Mouse (Mus musculus): ENCODE measurements around the gene Arhgap9. TPM values are rescaled to one million over a fixed set of nuclear protein-coding genes. Genes with fewer than 3 reads are reported as not detected.

Gene Arhgap9
- polyA plus RNA-seq, 1 experiment from 2014 or later: 3.9 TPM

DNA sequence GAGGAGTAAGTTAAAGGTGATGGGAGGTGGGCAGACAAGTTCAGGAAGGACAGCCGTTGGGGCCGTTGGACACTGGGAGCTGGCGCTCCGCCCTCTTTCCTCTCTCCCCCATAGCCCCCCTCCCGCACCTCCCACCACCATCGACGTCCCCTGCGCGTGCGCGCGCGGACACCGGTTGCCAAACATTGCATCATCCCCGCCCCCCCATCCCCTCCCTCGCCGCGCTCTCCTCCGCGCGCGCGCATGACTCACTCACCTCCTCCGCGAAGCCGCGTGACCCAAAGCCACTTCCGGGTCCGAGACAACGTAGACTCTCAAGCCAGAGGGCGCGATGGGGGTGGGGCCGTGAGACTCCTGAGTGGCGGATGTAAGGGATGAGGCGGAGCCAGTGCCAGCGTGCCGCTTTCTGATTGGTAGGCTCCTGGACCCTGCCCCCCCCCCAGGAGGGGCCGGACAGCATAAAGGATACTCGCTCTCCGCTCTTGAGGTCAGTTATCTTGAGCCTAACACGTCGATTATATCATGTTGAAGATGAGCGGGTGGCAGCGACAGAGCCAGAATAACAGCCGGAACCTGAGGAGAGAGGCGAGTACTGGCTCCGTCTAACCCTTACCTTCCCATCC is 31.3 kb upstream of the Arhgap9 start:
- H3K4me1 ChIP-seq (ENCODE audit: control insufficient read depth, insufficient read depth, low read length): peaks cover 48% of the 10 kb centered on the region
- under 1% methylated on average over 41 of the region's 47 CpGs for WGBS

DNA sequence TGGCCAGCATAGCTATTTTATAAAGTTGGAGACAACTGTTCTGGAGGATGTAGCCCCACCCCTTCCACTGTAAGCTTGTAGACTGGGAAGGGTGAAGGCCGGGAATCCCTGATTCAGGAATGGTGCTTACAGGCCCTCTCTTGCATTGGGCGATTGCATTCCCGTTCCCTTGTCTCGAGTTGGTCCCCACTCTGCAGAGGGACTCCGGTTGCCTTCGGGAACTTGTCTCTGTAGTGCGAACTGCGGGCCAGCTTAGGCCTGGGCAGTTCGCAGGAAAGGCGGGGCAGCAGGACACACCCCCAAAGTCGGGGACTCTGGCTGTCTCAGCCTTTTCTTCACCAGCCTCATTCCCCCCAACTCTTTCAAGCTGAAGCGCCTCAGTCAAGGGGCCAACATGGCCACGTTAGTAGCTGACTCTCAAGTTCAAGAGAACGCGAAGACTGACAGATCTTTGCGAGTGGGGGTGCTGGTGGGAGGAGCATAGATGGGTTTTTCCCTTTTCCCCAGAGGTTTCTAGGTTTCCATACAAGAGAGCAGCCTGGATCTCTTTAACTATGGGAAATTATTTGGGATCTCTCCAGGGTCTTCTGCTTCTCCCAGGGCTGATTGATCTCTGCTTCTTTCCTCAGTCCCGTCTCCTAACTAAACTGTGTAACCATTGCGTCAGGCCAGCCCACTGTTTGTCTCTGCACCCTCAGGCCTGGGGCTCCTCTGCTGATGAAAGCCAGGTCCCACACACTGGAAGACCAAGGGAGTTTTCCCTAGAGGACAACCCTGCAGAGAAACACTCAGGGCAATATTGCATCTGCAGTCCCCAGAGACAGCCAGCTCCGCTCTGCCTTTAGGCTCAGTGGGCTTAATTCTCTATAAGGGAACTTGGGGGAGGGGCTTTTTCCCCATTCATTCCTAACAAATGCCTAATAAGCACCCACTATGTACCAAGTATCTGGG is 30.6 kb upstream of the Arhgap9 start:
- H3K36me3 ChIP-seq (ENCODE audit: control insufficient read depth, insufficient read depth, low read length): peaks cover 41% of the 10 kb centered on the region
- peak overlapping the region; percentile 83 for H3K4me2 ChIP-seq (replicated peaks; ENCODE audit: low read depth, low read length)
- peaks cover 42% of the 10 kb centered on the region for H3K4me1 ChIP-seq (ENCODE audit: control insufficient read depth, insufficient read depth, low read length)
- no peaks in the 10 kb centered on the region for H3K9me3 ChIP-seq (ENCODE audit: control insufficient read depth, low read depth, low read length)
- peak overlapping the region; percentile 64 for H3K4me3 ChIP-seq (ENCODE audit: low read depth, low read length)
- peak; percentile 30; the same call in 1 of the 2 replicates for ATAC-seq (ENCODE audit: insufficient number of reproducible peaks, insufficient read depth, low FRiP score, low read depth)
- 3% methylated on average over 19 of the region's 19 CpGs for WGBS
- peak overlapping the region; percentile 90 for H3K27ac ChIP-seq (ENCODE audit: low read length)
- H3K27me3 ChIP-seq (ENCODE audit: control insufficient read depth, insufficient read depth, low read length): no peaks in the 10 kb centered on the region
- peak overlapping the region; percentile 50 for H3K9ac ChIP-seq (replicated peaks; ENCODE audit: low read depth, low read length)

More for the DNA sequence above, 31.3 kb upstream of the Arhgap9 start:
- H3K4me2 ChIP-seq (replicated peaks; ENCODE audit: low read depth, low read length): peak overlapping the region; percentile 96
- H3K27me3 ChIP-seq (ENCODE audit: control insufficient read depth, insufficient read depth, low read length): no peaks in the 10 kb centered on the region
- H3K9ac ChIP-seq (replicated peaks; ENCODE audit: low read depth, low read length): peak overlapping the region; percentile 50
- no peaks in the 10 kb centered on the region for H3K9me3 ChIP-seq (ENCODE audit: control insufficient read depth, low read depth, low read length)
- peaks cover 41% of the 10 kb centered on the region for H3K36me3 ChIP-seq (ENCODE audit: control insufficient read depth, insufficient read depth, low read length)
- peak overlapping the region; percentile 98 for H3K27ac ChIP-seq (ENCODE audit: low read length)
- ATAC-seq (ENCODE audit: insufficient number of reproducible peaks, insufficient read depth, low FRiP score, low read depth): peak; percentile 92
- peak overlapping the region; percentile 64 for H3K4me3 ChIP-seq (ENCODE audit: low read depth, low read length)

DNA sequence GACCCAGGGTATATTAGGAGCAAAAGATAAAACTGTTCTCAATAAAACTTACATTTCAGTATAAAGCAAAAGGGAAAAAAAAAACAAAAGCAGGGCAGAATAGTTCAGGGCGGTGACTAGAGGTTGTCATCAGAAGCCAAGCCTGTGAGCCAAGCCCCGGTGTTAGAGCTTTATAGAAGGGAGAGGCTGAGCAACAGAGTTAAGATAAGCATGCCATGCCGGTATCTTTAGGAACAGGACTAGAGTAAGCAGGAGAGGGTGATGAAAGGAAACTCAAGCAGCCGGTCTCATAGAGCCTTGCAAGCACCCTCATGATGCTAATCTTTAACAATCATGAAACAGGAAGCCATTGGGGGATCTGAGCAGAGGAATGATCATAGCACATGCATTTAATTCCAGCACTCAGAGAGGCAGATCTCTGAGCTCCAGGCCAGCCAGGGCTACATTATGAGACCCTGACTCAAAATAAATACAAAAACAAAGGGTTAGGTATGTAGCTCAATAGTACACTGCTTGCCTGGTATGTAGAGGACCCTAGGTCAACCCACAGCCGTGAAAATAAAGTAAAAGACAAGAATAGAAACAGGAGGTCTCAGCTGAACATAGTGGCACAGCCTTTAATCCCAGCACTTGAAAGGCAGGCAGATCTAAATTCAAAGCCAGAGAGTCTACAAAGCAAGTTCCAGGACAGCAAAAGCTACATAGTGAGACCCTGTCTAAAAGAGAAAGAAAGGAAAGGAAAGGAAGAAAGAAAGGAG is 29.7 kb upstream of the Arhgap9 start:
- WGBS: 23% methylated on average over 5 of the region's 5 CpGs
- Histone ChIP-seq H3K4me3 (ENCODE audit: low read depth, low read length) (peak overlapping the region; percentile 64), H3K4me2 (replicated peaks; ENCODE audit: low read depth, low read length) (peak overlapping the region; percentile 83), H3K27me3 (ENCODE audit: control insufficient read depth, insufficient read depth, low read length) (no peaks in the 10 kb centered on the region), H3K4me1 (ENCODE audit: control insufficient read depth, insufficient read depth, low read length) (peaks cover 34% of the 10 kb centered on the region), H3K36me3 (ENCODE audit: control insufficient read depth, insufficient read depth, low read length) (peaks cover 37% of the 10 kb centered on the region), H3K9ac (replicated peaks; ENCODE audit: low read depth, low read length) (peak overlapping the region; percentile 50), H3K9me3 (ENCODE audit: control insufficient read depth, low read depth, low read length) (no peaks in the 10 kb centered on the region), H3K27ac (ENCODE audit: low read length) (peak overlapping the region; percentile 90; the same call in 1 of the 2 replicates)
- ATAC-seq (ENCODE audit: insufficient number of reproducible peaks, insufficient read depth, low FRiP score, low read depth): no peak

DNA sequence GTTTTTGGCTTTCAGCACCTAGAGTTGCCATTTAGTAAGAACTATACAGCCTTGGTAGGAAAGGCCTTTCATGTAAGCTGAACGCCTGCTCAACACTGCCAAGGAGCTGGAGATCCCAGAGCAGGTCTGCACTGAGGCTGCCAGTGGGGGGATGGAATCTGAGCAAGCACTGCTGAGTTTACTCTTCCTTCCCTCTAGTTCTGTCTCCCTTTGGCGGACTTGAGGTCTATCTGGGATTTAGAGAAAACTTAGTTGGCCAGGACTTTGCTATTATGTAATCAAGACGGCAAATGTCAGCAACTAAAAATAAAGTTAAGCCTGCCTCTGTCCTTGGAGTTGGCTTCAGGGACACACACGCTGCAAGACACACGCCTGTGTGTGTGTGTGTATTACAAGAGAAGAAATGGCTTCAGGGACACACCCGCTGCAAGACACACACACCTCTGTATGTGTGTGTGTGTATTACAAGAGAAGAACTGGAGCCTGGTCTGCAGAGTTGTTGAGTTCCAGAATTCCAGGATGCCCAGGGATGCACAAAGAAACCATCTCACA is 28.7 kb upstream of the Arhgap9 start:
- no peak overlapping the region for H3K4me2 ChIP-seq (replicated peaks; ENCODE audit: low read depth, low read length)
- H3K27me3 ChIP-seq (ENCODE audit: control insufficient read depth, insufficient read depth, low read length): no peaks in the 10 kb centered on the region
- H3K27ac ChIP-seq (ENCODE audit: low read length): no peak overlapping the region
- H3K9me3 ChIP-seq (ENCODE audit: control insufficient read depth, low read depth, low read length): no peaks in the 10 kb centered on the region
- ATAC-seq (ENCODE audit: insufficient number of reproducible peaks, insufficient read depth, low FRiP score, low read depth): no peak
- H3K36me3 ChIP-seq (ENCODE audit: control insufficient read depth, insufficient read depth, low read length): peaks cover 43% of the 10 kb centered on the region
- no peak overlapping the region for H3K4me3 ChIP-seq (ENCODE audit: low read depth, low read length)
- WGBS: 78% methylated on average over 6 of the region's 6 CpGs
- no peak overlapping the region for H3K9ac ChIP-seq (replicated peaks; ENCODE audit: low read depth, low read length)
- H3K4me1 ChIP-seq (ENCODE audit: control insufficient read depth, insufficient read depth, low read length): peaks cover 25% of the 10 kb centered on the region

DNA sequence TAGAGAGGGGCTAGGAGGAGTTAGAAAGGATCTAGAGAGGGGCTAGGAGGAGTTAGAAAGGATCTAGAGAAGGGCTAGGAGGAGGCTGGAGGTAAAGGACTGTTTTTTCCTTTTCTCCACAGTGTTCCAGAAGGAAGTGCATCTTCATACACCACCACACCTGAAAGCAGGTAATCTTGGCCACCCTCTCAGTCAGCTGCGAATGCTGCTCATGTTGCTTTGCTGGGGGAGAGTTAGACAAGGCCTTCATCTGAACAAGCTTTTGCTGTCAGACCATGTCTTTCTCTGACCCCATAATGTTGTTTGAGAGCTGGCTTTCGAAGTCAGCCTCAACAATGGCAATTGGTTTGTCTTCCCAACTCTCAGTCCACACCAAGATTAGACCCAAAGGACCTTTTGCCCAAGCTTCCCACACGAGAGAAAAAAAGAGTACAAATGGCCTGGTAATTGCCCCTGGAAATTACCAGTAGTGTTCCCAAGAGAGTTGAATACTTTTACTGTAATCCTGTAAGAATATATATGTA is 28.1 kb upstream of the Arhgap9 start:
- no peak overlapping the region for H3K9ac ChIP-seq (replicated peaks; ENCODE audit: low read depth, low read length)
- 88% methylated on average over 3 of the region's 3 CpGs for WGBS
- H3K27ac ChIP-seq (ENCODE audit: low read length): no peak overlapping the region
- no peak overlapping the region for H3K4me3 ChIP-seq (ENCODE audit: low read depth, low read length)
- peaks cover 47% of the 10 kb centered on the region for H3K36me3 ChIP-seq (ENCODE audit: control insufficient read depth, insufficient read depth, low read length)
- ATAC-seq (ENCODE audit: insufficient number of reproducible peaks, insufficient read depth, low FRiP score, low read depth): no peak
- H3K4me1 ChIP-seq (ENCODE audit: control insufficient read depth, insufficient read depth, low read length): peaks cover 25% of the 10 kb centered on the region
- no peaks in the 10 kb centered on the region for H3K27me3 ChIP-seq (ENCODE audit: control insufficient read depth, insufficient read depth, low read length)
- no peak overlapping the region for H3K4me2 ChIP-seq (replicated peaks; ENCODE audit: low read depth, low read length)
- H3K9me3 ChIP-seq (ENCODE audit: control insufficient read depth, low read depth, low read length): no peaks in the 10 kb centered on the region

DNA sequence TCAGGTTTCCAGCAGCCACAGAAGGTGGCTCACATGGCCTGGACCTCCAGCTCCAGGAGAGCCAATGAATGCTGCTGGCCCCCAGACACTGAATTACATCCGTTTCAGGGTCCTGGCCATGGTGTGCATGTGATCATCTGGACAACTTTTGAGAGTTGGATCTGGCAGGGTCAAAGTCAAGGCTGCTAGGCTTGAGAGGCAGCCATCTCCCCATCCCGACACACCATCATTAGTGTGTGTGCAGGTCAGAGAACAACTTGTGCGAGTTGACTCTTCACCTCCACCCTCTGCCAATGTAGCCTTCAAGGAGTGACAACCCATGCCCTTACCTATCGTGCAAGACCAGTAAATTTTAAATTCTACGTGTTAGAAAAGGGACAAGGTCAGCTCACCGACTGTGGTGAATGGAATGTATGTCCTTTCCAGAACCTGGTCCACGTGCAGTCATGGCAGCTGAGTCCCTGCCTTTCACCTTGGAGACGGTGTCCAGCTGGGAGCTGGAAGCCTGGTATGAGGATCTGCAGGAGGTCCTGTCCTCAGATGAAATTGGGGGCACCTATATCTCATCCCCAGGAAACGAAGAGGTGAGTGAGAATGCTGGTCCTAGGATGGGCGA is 26.8 kb upstream of the Arhgap9 start:
- Histone ChIP-seq H3K27me3 (ENCODE audit: control insufficient read depth, insufficient read depth, low read length) (no peaks in the 10 kb centered on the region), H3K9me3 (ENCODE audit: control insufficient read depth, low read depth, low read length) (no peaks in the 10 kb centered on the region), H3K4me3 (ENCODE audit: low read depth, low read length) (no peak overlapping the region), H3K27ac (ENCODE audit: low read length) (no peak overlapping the region), H3K9ac (replicated peaks; ENCODE audit: low read depth, low read length) (no peak overlapping the region), H3K4me1 (ENCODE audit: control insufficient read depth, insufficient read depth, low read length) (peaks cover 18% of the 10 kb centered on the region), H3K4me2 (replicated peaks; ENCODE audit: low read depth, low read length) (no peak overlapping the region), H3K36me3 (ENCODE audit: control insufficient read depth, insufficient read depth, low read length) (peaks cover 60% of the 10 kb centered on the region)
- no peak for ATAC-seq (ENCODE audit: insufficient number of reproducible peaks, insufficient read depth, low FRiP score, low read depth)
- 88% methylated on average over 10 of the region's 10 CpGs for WGBS

DNA sequence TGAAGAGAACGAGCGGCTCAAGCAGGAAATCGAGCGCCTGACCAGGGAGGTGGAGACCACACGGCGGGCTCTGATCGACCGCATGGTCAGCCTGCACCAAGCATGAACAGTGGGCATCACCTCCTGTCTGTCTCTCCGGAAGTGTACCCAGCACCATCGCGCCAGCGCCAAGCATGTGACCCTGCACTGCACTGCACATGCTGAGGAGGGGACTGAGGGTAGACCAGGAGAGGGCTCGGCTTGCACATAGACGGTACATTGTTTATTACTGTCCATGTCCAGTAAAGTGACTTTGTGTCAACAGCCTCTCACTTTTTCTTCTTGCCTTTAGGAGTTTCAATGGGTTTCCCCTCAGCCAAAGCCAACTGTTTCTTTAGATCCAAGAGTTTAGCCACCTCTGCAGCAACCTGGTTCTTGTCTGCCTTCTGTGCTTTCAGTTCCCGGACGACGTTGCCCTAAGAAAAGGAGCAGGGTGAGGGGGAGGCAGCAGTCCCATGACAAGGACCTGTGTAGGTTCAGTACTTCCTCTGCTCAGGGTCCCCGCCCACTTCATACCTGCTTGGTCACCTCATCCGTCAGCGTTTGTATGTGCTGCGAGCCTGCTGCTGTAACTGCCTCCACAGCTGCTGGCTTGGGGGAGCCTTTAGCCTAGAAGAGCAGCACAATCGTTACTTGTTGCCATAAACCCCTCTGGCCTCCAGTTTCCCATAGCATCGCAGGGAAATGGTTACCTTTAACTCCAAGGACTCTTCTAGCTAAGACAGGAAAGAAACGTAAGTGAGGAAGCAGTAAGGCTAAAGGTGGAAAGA is 25.6 kb upstream of the Arhgap9 start:
- Histone ChIP-seq H3K9me3 (ENCODE audit: control insufficient read depth, low read depth, low read length) (no peaks in the 10 kb centered on the region), H3K27ac (ENCODE audit: low read length) (no peak overlapping the region), H3K36me3 (ENCODE audit: control insufficient read depth, insufficient read depth, low read length) (peaks cover 65% of the 10 kb centered on the region), H3K4me3 (ENCODE audit: low read depth, low read length) (no peak overlapping the region), H3K27me3 (ENCODE audit: control insufficient read depth, insufficient read depth, low read length) (no peaks in the 10 kb centered on the region), H3K9ac (replicated peaks; ENCODE audit: low read depth, low read length) (no peak overlapping the region), H3K4me2 (replicated peaks; ENCODE audit: low read depth, low read length) (no peak overlapping the region), H3K4me1 (ENCODE audit: control insufficient read depth, insufficient read depth, low read length) (peaks cover 17% of the 10 kb centered on the region)
- 89% methylated on average over 24 of the region's 24 CpGs for WGBS
- no peak for ATAC-seq (ENCODE audit: insufficient number of reproducible peaks, insufficient read depth, low FRiP score, low read depth)
